Mouse (Mus musculus): ENCODE data around the gene Mrtfa. TPM values are rescaled to one million over a fixed set of nuclear protein-coding genes. Genes with fewer than 3 reads are reported as not detected.
A peak's percentile ranks its signal among the peaks of the same experiment; 100 is the strongest.

Mrtfa gene
- polyA plus RNA-seq, 1 experiment from 2014 or later: 21.2 TPM

DNA sequence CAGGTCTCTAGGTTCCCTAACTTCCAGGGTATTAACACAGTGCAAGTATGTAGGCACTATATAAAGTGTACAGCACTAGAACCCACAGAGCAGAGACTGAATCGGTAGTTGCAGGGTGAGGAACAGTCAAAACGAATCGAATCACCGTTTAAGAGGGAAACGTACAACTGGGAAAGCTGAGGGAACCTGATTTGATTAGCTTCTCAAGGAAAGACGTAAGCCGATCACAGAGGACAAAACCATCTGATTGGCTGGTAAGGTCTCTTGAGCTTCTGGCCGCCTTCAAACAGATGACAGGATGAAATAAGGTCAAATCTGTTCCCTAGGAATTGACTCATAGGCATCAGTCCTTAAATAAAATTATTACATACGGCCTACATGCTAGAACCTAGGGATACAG, 106.7 kb downstream of the Mrtfa start:
- Histone ChIP-seq H3K36me3 (ENCODE audit: control insufficient read depth, insufficient read depth, low read length) (no peaks in the 10 kb centered on the region), H3K4me3 (ENCODE audit: low read depth, low read length) (no peak overlapping the region), H3K27ac (ENCODE audit: low read depth) (peak overlapping the region; percentile 43; the same call in 1 of the 2 replicates), H3K9ac (ENCODE audit: low read length) (no peak overlapping the region), H3K4me1 (replicated peaks; ENCODE audit: control insufficient read depth, insufficient read depth, low read length) (peaks cover 39% of the 10 kb centered on the region), H3K27me3 (replicated peaks; ENCODE audit: control insufficient read depth, insufficient read depth, low read length) (no peaks in the 10 kb centered on the region), H3K4me2 (ENCODE audit: low read length) (0 out of 2 replicates have a peak overlapping the region, but pooled peaks have one; percentile 9), H3K9me3 (ENCODE audit: control insufficient read depth, low read length) (no peaks in the 10 kb centered on the region)
- WGBS: 75% methylated on average over 9 of the region's 9 CpGs
- ATAC-seq (replicated peaks; ENCODE audit: low FRiP score, low TSS enrichment, low read depth) (no peak), DNase-seq (ENCODE audit: low spot score) (no peak)

- Histone ChIP-seq H3K4me3 (ENCODE audit: low read depth, low read length) (no peak overlapping the region), H3K9ac (ENCODE audit: low read length) (no peak overlapping the region), H3K4me1 (replicated peaks; ENCODE audit: control insufficient read depth, insufficient read depth, low read length) (peaks cover 39% of the 10 kb centered on the region), H3K9me3 (ENCODE audit: control insufficient read depth, low read length) (no peaks in the 10 kb centered on the region), H3K27me3 (replicated peaks; ENCODE audit: control insufficient read depth, insufficient read depth, low read length) (no peaks in the 10 kb centered on the region), H3K4me2 (ENCODE audit: low read length) (0 out of 2 replicates have a peak overlapping the region, but pooled peaks have one; percentile 9), H3K27ac (ENCODE audit: low read depth) (0 out of 2 replicates have a peak overlapping the region, but pooled peaks have one; percentile 43), H3K36me3 (ENCODE audit: control insufficient read depth, insufficient read depth, low read length) (no peaks in the 10 kb centered on the region)
- no peak for ATAC-seq (replicated peaks; ENCODE audit: low FRiP score, low TSS enrichment, low read depth)
- 37% methylated on average over 4 of the region's 4 CpGs for WGBS
- DNase-seq (ENCODE audit: low spot score): no peak
Observed at GRCm38 (mm10) chr15:81083281-81083680, 107.3 kb downstream of the Mrtfa start.

DNA sequence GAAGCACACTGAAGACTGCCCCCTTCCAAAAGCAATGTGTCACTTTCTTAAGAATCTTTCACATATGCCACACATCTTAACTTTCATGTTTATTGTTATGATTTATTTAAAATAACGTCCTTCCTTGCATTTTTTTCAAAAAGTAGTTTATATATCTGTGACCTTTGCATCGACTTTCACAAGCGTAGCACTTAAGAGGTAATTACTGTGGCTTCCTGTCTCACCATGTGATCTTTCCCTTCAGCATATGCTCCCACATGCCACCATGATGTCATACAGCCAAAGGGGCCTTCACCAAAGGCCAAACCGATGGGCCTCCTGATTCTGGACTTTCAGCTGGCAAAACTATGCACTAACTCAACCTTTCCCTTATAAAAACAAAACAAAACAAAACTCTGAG, 109.3 kb downstream of the Mrtfa start:
- no peak overlapping the region for H3K27ac ChIP-seq (ENCODE audit: low read depth)
- H3K9ac ChIP-seq (ENCODE audit: low read length): no peak overlapping the region
- H3K36me3 ChIP-seq (ENCODE audit: control insufficient read depth, insufficient read depth, low read length): no peaks in the 10 kb centered on the region
- no peak for DNase-seq (ENCODE audit: low spot score)
- no peaks in the 10 kb centered on the region for H3K27me3 ChIP-seq (replicated peaks; ENCODE audit: control insufficient read depth, insufficient read depth, low read length)
- H3K4me2 ChIP-seq (ENCODE audit: low read length): no peak overlapping the region
- no peak overlapping the region for H3K4me3 ChIP-seq (ENCODE audit: low read depth, low read length)
- peaks cover 22% of the 10 kb centered on the region for H3K4me1 ChIP-seq (replicated peaks; ENCODE audit: control insufficient read depth, insufficient read depth, low read length)
- H3K9me3 ChIP-seq (ENCODE audit: control insufficient read depth, low read length): no peaks in the 10 kb centered on the region
- WGBS: 33% methylated on average over 4 of the region's 4 CpGs
- ATAC-seq (replicated peaks; ENCODE audit: low FRiP score, low TSS enrichment, low read depth): no peak

GRCm38 (mm10) chr15:81080405-81080804, 110.2 kb downstream of the Mrtfa start:
- ATAC-seq (replicated peaks; ENCODE audit: low FRiP score, low TSS enrichment, low read depth) (no peak), DNase-seq (ENCODE audit: low spot score) (no peak)
- no peak overlapping the region for H3K27ac ChIP-seq (ENCODE audit: low read depth)
- H3K4me1 ChIP-seq (replicated peaks; ENCODE audit: control insufficient read depth, insufficient read depth, low read length): peaks cover 17% of the 10 kb centered on the region; the same call in 1 of the 2 replicates
- no peak overlapping the region for H3K4me2 ChIP-seq (ENCODE audit: low read length)
- no peak overlapping the region for H3K9ac ChIP-seq (ENCODE audit: low read length)
- no peaks in the 10 kb centered on the region for H3K9me3 ChIP-seq (ENCODE audit: control insufficient read depth, low read length)
- WGBS: 92% methylated on average over 9 of the region's 9 CpGs
- no peak overlapping the region for H3K4me3 ChIP-seq (ENCODE audit: low read depth, low read length)
- H3K27me3 ChIP-seq (replicated peaks; ENCODE audit: control insufficient read depth, insufficient read depth, low read length): no peaks in the 10 kb centered on the region
- H3K36me3 ChIP-seq (ENCODE audit: control insufficient read depth, insufficient read depth, low read length): no peaks in the 10 kb centered on the region

GRCm38 (mm10) chr15:81079255-81079654, 111.3 kb downstream of the Mrtfa start:
- no peak overlapping the region for H3K9ac ChIP-seq (ENCODE audit: low read length)
- H3K27ac ChIP-seq (ENCODE audit: low read depth): no peak overlapping the region
- H3K4me3 ChIP-seq (ENCODE audit: low read depth, low read length): no peak overlapping the region
- no peak for DNase-seq (ENCODE audit: low spot score)
- no peak overlapping the region for H3K4me2 ChIP-seq (ENCODE audit: low read length)
- no peaks in the 10 kb centered on the region for H3K9me3 ChIP-seq (ENCODE audit: control insufficient read depth, low read length)
- H3K27me3 ChIP-seq (replicated peaks; ENCODE audit: control insufficient read depth, insufficient read depth, low read length): no peaks in the 10 kb centered on the region
- 96% methylated on average over 3 of the region's 3 CpGs for WGBS
- H3K4me1 ChIP-seq (replicated peaks; ENCODE audit: control insufficient read depth, insufficient read depth, low read length): peaks cover 17% of the 10 kb centered on the region; the same call in 1 of the 2 replicates
- H3K36me3 ChIP-seq (ENCODE audit: control insufficient read depth, insufficient read depth, low read length): no peaks in the 10 kb centered on the region
- no peak for ATAC-seq (replicated peaks; ENCODE audit: low FRiP score, low TSS enrichment, low read depth)

DNA sequence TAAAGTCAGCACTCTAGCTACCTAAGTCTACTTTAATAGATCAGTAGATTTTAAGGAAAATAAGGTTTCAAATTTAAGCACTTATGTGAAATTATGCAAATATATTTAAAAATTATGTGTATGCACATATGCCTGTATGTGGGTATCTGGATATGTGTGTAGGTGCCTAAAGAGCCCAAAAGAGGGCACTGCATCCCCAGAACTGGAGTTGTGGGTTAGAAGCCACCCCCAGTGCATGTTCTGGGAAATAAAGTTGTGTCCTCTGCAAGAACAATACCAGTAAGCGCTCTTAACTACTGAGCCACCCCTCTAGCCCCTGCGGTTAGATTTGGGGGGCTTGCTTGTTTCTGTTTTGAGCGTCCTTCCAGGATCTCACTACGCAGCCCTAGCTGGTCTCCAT, 113.0 kb downstream of the Mrtfa start:
- DNase-seq (ENCODE audit: low spot score): no peak
- H3K4me3 ChIP-seq (ENCODE audit: low read depth, low read length): no peak overlapping the region
- H3K9ac ChIP-seq (ENCODE audit: low read length): no peak overlapping the region
- H3K27me3 ChIP-seq (replicated peaks; ENCODE audit: control insufficient read depth, insufficient read depth, low read length): no peaks in the 10 kb centered on the region
- no peak overlapping the region for H3K4me2 ChIP-seq (ENCODE audit: low read length)
- no peaks in the 10 kb centered on the region for H3K36me3 ChIP-seq (ENCODE audit: control insufficient read depth, insufficient read depth, low read length)
- H3K4me1 ChIP-seq (replicated peaks; ENCODE audit: control insufficient read depth, insufficient read depth, low read length): peaks cover under 1% of the 10 kb centered on the region; the same call in 1 of the 2 replicates
- H3K27ac ChIP-seq (ENCODE audit: low read depth): no peak overlapping the region
- 90% methylated on average over 4 of the region's 4 CpGs for WGBS
- H3K9me3 ChIP-seq (ENCODE audit: control insufficient read depth, low read length): no peaks in the 10 kb centered on the region
- no peak for ATAC-seq (replicated peaks; ENCODE audit: low FRiP score, low TSS enrichment, low read depth)

DNA sequence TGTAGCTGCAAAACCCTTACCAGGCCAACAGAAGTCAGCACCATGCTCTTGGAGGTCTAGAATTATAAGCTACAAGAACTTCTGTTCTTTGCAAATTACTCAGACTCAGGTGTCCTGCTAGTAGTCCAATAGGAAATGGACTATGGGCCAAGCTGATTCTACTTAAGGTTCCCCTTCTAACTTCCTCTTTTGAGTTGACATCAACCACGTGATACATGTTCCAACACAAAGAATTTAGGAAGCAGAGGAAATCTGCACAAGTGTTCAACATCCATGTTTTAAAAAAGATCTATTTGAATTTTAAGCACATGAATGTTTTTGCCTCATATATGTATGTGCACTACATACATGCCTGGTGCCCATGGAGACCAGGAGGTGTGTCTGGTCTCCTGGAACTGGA, 116.0 kb downstream of the Mrtfa start:
- no peaks in the 10 kb centered on the region for H3K27me3 ChIP-seq (replicated peaks; ENCODE audit: control insufficient read depth, insufficient read depth, low read length)
- no peak for ATAC-seq (replicated peaks; ENCODE audit: low FRiP score, low TSS enrichment, low read depth)
- 85% methylated on average over 1 of the region's 1 CpGs for WGBS

GRCm38 (mm10) chr15:81073751-81074150, 116.8 kb downstream of the Mrtfa start:
- ATAC-seq (replicated peaks; ENCODE audit: low FRiP score, low TSS enrichment, low read depth): no peak
- no peak for DNase-seq (ENCODE audit: low spot score)
- H3K4me2 ChIP-seq (ENCODE audit: low read length): no peak overlapping the region
- H3K9me3 ChIP-seq (ENCODE audit: control insufficient read depth, low read length): no peaks in the 10 kb centered on the region
- H3K4me3 ChIP-seq (ENCODE audit: low read depth, low read length): no peak overlapping the region
- no peaks in the 10 kb centered on the region for H3K36me3 ChIP-seq (ENCODE audit: control insufficient read depth, insufficient read depth, low read length)
- H3K4me1 ChIP-seq (replicated peaks; ENCODE audit: control insufficient read depth, insufficient read depth, low read length): no peaks in the 10 kb centered on the region
- no peak overlapping the region for H3K9ac ChIP-seq (ENCODE audit: low read length)
- 43% methylated on average over 2 of the region's 2 CpGs for WGBS
- H3K27me3 ChIP-seq (replicated peaks; ENCODE audit: control insufficient read depth, insufficient read depth, low read length): no peaks in the 10 kb centered on the region
- H3K27ac ChIP-seq (ENCODE audit: low read depth): no peak overlapping the region

More for the DNA sequence above, 116.0 kb downstream of the Mrtfa start:
- no peaks in the 10 kb centered on the region for H3K36me3 ChIP-seq (ENCODE audit: control insufficient read depth, insufficient read depth, low read length)
- no peak for DNase-seq (ENCODE audit: low spot score)
- no peak overlapping the region for H3K4me3 ChIP-seq (ENCODE audit: low read depth, low read length)
- no peak overlapping the region for H3K27ac ChIP-seq (ENCODE audit: low read depth)
- H3K9ac ChIP-seq (ENCODE audit: low read length): no peak overlapping the region
- H3K4me1 ChIP-seq (replicated peaks; ENCODE audit: control insufficient read depth, insufficient read depth, low read length): no peaks in the 10 kb centered on the region
- H3K9me3 ChIP-seq (ENCODE audit: control insufficient read depth, low read length): no peaks in the 10 kb centered on the region
- no peak overlapping the region for H3K4me2 ChIP-seq (ENCODE audit: low read length)

GRCm38 (mm10) chr15:81072748-81073147, 117.8 kb downstream of the Mrtfa start:
- Histone ChIP-seq H3K4me3 (ENCODE audit: low read depth, low read length) (no peak overlapping the region), H3K9ac (ENCODE audit: low read length) (no peak overlapping the region), H3K9me3 (ENCODE audit: control insufficient read depth, low read length) (no peaks in the 10 kb centered on the region), H3K27me3 (replicated peaks; ENCODE audit: control insufficient read depth, insufficient read depth, low read length) (no peaks in the 10 kb centered on the region), H3K27ac (ENCODE audit: low read depth) (no peak overlapping the region), H3K4me1 (replicated peaks; ENCODE audit: control insufficient read depth, insufficient read depth, low read length) (no peaks in the 10 kb centered on the region), H3K36me3 (ENCODE audit: control insufficient read depth, insufficient read depth, low read length) (no peaks in the 10 kb centered on the region), H3K4me2 (ENCODE audit: low read length) (no peak overlapping the region)
- ATAC-seq (replicated peaks; ENCODE audit: low FRiP score, low TSS enrichment, low read depth) (no peak), DNase-seq (ENCODE audit: low spot score) (no peak)
- 73% methylated on average over 2 of the region's 2 CpGs for WGBS
